Mouse (Mus musculus) olfactory bulb, adult 2 months (tissue): Measurements from ENCODE around the gene Fosl2.

Experiments
- CTCF ChIP-seq: fragments of 200-500 bp; IDR thresholded peaks from 2 replicates; pipeline ENCODE4 v1.5.1; 2012; ENCODE audit warnings: low read depth, mild to moderate bottlenecking, low read length, moderate library complexity; ENCODE audit not compliant: insufficient read depth
- POLR2A ChIP-seq: fragments of 200-500 bp; IDR thresholded peaks from 2 replicates; pipeline ENCODE4 v1.6.1; 2012; ENCODE audit warnings: mild to moderate bottlenecking, low read depth, low read length, moderate library complexity; ENCODE audit not compliant: insufficient read depth

DNA sequence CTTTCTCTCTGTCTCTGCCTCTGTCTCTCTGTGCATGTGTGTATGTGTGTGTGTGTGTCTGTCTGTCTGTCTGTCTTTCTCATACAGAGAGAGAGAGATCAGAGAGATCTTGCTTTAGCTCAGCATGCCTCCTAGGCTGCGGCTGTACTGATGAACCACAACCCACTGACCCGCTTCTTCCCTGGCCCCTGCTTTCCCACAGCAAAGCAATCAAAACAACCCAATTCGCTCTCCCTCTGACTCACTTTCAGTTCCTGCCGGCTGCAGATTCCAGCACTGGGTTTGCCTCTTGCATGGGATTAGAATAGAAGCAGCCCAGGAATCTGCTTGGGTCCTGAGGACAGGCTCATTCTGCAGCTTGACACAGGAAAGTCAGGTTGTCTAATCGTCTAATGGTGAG, 46.1 kb upstream of the Fosl2 start:
- TF ChIP-seq CTCF (no peak), POLR2A (no peak)
